Mouse (Mus musculus): ENCODE results near the gene Rffl. TPM values are rescaled to one million over a fixed set of nuclear protein-coding genes. Genes with fewer than 3 reads are reported as not detected.

Gene Rffl
- polyA plus RNA-seq, 1 experiment from 2014 or later: 15.3 TPM

DNA sequence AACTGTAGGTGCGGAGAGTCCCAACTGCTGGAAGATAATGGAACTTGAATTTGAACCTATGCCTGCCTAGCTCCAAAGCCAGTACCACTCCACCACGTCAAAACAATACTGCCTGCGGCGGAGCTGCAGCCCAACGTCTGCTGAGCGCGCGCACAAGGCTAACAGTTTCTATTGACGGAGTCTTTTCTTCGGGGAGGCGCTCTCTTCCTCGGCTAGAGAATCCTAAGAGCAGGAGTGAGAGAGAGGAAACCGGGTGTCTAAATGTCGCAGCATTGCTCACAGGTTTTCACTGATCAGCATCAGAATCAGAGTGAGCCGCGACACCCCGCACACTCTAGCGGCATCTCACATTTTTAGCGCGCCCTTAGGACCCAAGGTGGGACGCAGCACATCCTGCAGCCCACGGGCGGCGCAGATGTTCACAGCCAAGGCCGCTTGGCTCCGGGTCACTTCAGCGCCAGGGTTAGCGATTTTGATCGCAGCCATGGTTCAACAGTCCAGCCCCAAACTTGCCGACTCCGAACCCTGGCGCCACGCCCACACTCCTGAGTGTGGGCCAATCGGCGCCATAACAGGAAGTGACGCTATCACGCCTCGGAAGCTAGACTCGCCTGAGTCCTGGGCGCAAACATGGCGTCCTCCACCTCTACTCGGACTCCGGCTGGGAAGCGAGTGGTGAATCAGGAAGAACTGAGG lies 107.1 kb downstream of the Rffl start, which contains the start of the genes Cct6b and Zfp830:
TSS of gene Cct6b (minus strand) at position 580 of the 696 bp plus-strand sequence.
TSS of gene Zfp830 (plus strand) at position 604 of the 696 bp plus-strand sequence.
- peak within 1 kb of the TSS; percentile 86 for H3K4me2 ChIP-seq (replicated peaks)
- peak within 1 kb of the TSS; percentile 92 for H3K4me3 ChIP-seq (replicated peaks)
- no peaks in the 10 kb centered on the region for H3K27me3 ChIP-seq
- peak within 1 kb of the TSS; percentile 96 for H3K27ac ChIP-seq (replicated peaks)
- under 1% methylated on average over 44 of the region's 44 CpGs for WGBS
- H3K9ac ChIP-seq: peak within 1 kb of the TSS; percentile 82
- H3K9me3 ChIP-seq (replicated peaks): no peaks in the 10 kb centered on the region
- peaks cover 6% of the 10 kb centered on the region for H3K36me3 ChIP-seq
- ATAC-seq (ENCODE audit: insufficient number of reproducible peaks, low FRiP score, low TSS enrichment, low read depth): peak; percentile 99
- peaks cover 19% of the 10 kb centered on the region for H3K4me1 ChIP-seq

- Histone ChIP-seq H3K4me1 (peaks cover 19% of the 10 kb centered on the region), H3K4me2 (replicated peaks) (peak overlapping the region; percentile 86), H3K27me3 (no peaks in the 10 kb centered on the region), H3K4me3 (replicated peaks) (peak overlapping the region; percentile 92), H3K27ac (replicated peaks) (peak overlapping the region; percentile 96), H3K9me3 (replicated peaks) (no peaks in the 10 kb centered on the region), H3K36me3 (no peaks in the 10 kb centered on the region; the same call in 1 of the 2 replicates), H3K9ac (peak overlapping the region; percentile 82; the same call in 1 of the 2 replicates)
- ATAC-seq (ENCODE audit: insufficient number of reproducible peaks, low FRiP score, low TSS enrichment, low read depth): no peak
- 11% methylated on average over 4 of the region's 4 CpGs for WGBS
Measured at GRCm38 (mm10) chr11:82763261-82763660, 107.7 kb downstream of the Rffl start.

DNA sequence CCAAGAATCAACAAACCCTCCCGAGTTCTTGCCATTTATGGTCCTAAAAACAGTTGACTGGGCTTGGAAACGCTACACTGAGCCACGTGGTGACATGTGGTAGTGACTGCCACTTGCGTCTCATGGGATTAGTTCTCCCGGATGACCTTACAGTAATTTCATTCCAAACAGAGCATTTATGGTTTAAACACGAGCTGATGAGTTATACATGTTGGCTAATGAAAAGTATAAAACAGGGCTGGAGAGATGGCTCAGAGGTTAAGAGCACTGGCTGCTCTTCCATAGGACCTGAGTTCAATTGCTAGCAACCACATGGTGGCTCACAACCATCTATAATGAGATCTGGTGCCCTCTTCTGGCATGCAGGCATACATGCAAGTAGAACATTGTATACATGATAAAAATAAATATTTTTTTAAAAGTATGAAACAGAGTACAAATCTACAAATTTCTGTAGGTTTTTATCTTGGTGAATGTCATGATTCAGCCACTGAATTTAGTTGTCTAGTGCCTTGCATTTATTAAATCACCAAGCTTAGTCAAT lies 108.7 kb downstream of the Rffl start:
- peaks cover 19% of the 10 kb centered on the region for H3K4me1 ChIP-seq
- H3K4me3 ChIP-seq (replicated peaks): no peak overlapping the region
- WGBS: 86% methylated on average over 6 of the region's 6 CpGs
- H3K9me3 ChIP-seq (replicated peaks): no peaks in the 10 kb centered on the region
- no peak overlapping the region for H3K4me2 ChIP-seq (replicated peaks)
- ATAC-seq (ENCODE audit: insufficient number of reproducible peaks, low FRiP score, low TSS enrichment, low read depth): no peak
- no peak overlapping the region for H3K27ac ChIP-seq (replicated peaks)
- no peaks in the 10 kb centered on the region for H3K27me3 ChIP-seq
- H3K36me3 ChIP-seq: no peaks in the 10 kb centered on the region
- H3K9ac ChIP-seq: no peak overlapping the region

- Histone ChIP-seq H3K9me3 (replicated peaks) (no peaks in the 10 kb centered on the region), H3K4me1 (no peaks in the 10 kb centered on the region), H3K36me3 (no peaks in the 10 kb centered on the region), H3K4me3 (replicated peaks) (no peak overlapping the region), H3K27me3 (no peaks in the 10 kb centered on the region), H3K4me2 (replicated peaks) (no peak overlapping the region), H3K9ac (no peak overlapping the region), H3K27ac (replicated peaks) (no peak overlapping the region)
- WGBS: 58% methylated on average over 1 of the region's 1 CpGs
- no peak for ATAC-seq (ENCODE audit: insufficient number of reproducible peaks, low FRiP score, low TSS enrichment, low read depth)
Measured at GRCm38 (mm10) chr11:82755919-82756318, 115.1 kb downstream of the Rffl start.

Other genes with a start within 250 kb of the Rffl start
- 0.27 and 0.28 TPM in 2 replicates for gene Cct6b, start 106.9 kb downstream of the Rffl start, polyA plus RNA-seq (2015; fragmentation: Nextera tagmentation; extraction: Ambion mirVana)
- 37.7 and 42.3 TPM in 2 replicates for gene Zfp830, start 106.9 kb downstream of the Rffl start, polyA plus RNA-seq (2015; fragmentation: Nextera tagmentation; extraction: Ambion mirVana)
- 25.1 and 26.5 TPM in 2 replicates for gene Lig3, start 90.1 kb downstream of the Rffl start, polyA plus RNA-seq (2015; fragmentation: Nextera tagmentation; extraction: Ambion mirVana)
- 14.3 and 14.9 TPM in 2 replicates for gene Rad51d, start 19.4 kb upstream of the Rffl start, polyA plus RNA-seq (2015; fragmentation: Nextera tagmentation; extraction: Ambion mirVana)
- gene Fndc8, start 20.9 kb upstream of the Rffl start, polyA plus RNA-seq (2015; fragmentation: Nextera tagmentation; extraction: Ambion mirVana): 0.39 and 0.51 TPM in 2 replicates
- gene Nle1, start 37.2 kb upstream of the Rffl start, polyA plus RNA-seq (2015; fragmentation: Nextera tagmentation; extraction: Ambion mirVana): 35.2 and 38.4 TPM in 2 replicates
- gene Unc45b, start 39.3 kb upstream of the Rffl start, polyA plus RNA-seq (2015; fragmentation: Nextera tagmentation; extraction: Ambion mirVana): 18.9 and 28.4 TPM in 2 replicates
- gene Slfn5, start 80.1 kb upstream of the Rffl start, polyA plus RNA-seq (2015; fragmentation: Nextera tagmentation; extraction: Ambion mirVana): 2.6 and 2.7 TPM in 2 replicates
- gene Slfn9, start 120.6 kb upstream of the Rffl start, polyA plus RNA-seq (2015; fragmentation: Nextera tagmentation; extraction: Ambion mirVana): 14.9 and 15.0 TPM in 2 replicates
- 0.76 and 1.0 TPM in 2 replicates for gene Slfn8, start 149.6 kb upstream of the Rffl start, polyA plus RNA-seq (2015; fragmentation: Nextera tagmentation; extraction: Ambion mirVana)
- gene Slfn2, start 193.9 kb upstream of the Rffl start, polyA plus RNA-seq (2015; fragmentation: Nextera tagmentation; extraction: Ambion mirVana): 6.5 and 8.5 TPM in 2 replicates
- 0.61 and 0.83 TPM in 2 replicates for gene Slfn1, start 245.6 kb upstream of the Rffl start, polyA plus RNA-seq (2015; fragmentation: Nextera tagmentation; extraction: Ambion mirVana)

All from embryonic facial prominence, embryonic 15.5 days (tissue).